Mouse (Mus musculus) urinary bladder, postnatal 14 days (tissue): ENCODE measurements around the gene Ldb3.

Experiments used
- DNase-seq: peaks from one replicate; pipeline ENCODE4 v3.0.0; 2021; ENCODE audit warnings: low spot score

Gene Ldb3

DNA sequence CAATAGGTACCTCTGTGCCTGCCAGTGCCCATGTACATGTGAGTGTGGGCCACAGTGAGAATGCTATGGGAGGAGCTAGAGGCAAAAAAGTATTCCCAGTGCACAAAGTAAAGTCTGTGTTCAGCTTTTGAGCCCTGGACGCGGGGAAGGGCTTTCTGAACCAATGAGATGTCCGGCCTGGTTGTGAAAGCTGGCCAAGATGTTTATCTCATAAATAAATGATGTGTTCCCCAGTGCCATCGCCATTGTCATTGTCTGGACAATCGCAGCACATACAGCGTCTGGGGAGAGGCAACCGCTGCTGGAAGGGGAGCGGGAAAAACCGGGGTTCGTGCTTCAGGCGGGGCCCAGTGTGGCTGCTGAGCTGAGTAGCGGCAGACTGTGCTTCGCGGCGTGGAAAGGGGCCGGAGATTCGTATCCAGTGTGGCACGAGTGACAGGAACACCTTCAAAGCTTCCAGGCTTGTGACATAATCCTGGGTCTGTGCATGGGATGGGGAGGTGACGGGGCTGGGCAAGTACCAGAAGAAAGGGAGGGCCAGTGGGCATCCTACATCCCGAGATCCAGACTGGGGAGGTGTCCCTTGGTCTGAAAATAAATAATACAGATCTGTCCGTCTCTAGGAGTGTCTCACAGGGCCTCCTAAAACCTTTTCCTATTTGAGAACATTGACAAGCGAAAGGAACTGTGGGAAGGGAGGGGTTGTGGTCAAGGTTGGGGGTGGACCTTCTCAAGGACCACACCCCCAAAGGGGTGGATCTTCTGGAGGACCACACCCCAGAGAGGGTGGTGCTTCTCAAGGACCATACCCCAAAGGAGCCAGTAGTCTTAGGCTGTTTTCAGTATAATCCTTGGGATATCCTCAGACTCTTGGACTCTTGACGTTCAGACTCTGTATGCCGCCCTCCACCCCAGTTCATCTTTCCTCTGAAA, 2.5 kb upstream of the Ldb3 start:
- DNase-seq, result no peak

DNA sequence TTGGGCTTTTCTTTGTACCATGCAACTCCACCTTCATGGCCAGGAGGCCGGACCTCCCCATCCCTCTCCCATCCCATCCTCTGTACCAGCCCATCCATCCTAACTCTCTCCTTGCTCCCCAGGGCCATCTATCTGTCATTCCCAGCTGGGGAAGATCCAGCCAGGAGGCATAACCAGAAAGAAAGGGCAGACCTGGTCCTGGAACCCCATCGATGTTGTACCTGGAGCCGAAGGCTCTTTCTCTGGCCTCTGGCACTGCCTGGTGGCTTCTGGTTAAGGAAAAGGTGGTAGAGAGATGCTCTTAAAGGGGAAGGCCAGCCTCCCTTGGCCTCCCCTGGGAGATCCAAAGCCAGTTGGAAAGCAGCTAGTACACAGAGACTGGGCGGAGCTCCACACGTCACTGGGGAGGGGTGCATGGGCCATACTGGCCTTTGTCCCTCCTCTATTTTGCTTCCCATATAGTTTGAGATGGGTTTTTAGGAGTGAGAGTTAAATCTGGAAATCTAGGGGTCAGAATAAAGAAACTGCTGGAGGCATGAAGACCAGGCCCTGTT, 1.6 kb upstream of the Ldb3 start:
- DNase-seq, result no peak

DNA sequence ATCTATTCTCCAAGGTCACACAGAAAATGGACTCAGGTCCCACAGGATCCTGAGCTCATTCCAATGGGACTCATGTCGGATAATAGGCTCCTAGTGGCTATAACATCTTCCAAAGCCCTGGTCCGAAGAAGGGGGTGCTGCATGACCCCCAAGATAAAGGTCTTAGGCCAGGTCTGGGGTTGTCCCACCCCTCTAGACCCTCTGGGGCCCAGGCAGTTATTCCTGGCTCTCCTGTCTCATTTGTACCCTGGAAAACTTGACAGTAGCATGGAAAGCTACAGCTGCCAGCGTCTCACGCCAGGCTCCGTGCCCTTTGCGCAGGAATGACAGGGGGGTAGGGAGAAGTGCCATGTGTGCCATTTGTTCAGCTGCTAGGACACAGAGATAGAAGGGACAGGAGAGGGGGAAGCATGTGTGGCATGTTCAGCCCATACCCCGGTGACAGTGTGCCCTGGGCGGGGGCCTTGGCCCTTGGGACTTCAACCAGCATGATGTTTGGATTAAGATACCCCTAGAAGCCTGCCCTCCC, 767 bp upstream of the Ldb3 start:
- no peak for DNase-seq

DNA sequence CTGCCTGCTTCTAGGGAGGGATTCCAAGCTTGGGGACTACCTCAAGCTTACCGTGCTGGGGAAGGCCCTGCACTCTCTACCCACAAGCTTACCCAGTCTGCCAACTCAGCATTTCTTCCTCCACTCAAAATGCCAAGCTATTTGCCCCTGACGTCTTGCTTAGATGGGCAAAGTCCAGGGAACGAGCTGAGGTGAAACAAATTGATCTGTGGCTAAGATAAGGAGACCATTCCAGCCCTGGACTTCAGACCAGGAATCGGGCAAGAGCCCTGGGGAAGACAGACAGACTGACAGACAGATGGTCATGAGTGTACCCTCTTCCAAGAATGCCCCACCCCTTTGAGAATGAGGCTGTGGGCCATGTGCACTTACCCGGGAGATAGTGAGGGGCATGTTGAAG, 477 bp downstream of the Ldb3 start:
- DNase-seq, result no peak

DNA sequence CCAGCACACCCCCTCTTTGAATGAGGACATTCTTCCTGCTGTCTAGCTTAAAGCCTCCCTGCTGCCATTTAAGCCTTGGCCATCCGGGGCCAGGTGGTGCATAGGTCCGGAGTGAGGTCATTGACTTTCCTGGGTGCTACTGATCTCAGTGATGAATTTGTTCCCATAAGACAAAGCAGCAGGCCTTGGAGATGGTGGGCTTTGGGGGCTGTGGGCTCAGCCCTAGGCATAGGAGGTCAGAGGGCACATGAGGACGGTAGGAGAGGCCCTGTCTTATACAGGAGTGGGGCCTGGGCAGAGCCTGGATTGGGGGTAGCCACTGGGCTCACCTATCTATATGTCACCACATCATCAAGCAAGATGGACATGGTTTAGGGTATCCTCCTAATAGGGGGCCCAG, 1.6 kb downstream of the Ldb3 start:
- no peak for DNase-seq

DNA sequence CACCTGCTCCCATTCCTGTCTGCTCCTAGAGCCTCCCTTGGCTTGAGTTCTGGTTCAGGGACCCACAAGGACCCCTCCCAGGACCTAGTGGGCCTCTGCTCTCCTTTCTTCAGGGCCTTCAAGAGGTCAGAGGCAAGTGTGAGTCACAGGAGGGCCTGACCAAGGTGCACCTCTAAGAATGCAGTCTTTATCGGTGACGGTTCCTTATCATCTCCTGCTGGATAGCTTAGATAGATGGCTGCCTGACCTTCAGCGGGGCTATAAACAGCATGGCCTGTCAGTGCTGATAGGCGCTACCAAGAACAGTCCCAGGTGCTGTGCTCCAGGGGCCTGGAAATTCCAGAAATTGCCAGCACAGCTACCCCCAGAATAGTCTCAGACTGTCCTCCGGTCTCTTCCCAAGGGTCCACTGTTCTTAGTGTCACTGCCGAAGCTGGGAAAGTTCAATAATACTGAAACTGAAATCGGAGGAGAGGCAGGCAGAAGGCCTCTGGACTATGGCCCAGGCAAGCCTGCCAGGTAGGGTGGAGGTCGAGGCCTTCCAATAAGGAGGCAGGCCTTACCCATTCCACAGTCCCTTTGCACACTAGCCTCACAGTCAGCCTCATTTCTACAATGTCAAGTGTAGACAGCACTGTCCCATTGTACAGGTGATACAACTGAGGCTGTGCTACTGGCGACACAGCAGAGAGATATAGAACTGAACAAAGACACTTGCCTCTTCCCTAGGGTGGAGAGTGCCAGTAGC, 3.0 kb downstream of the Ldb3 start:
- no peak for DNase-seq

DNA sequence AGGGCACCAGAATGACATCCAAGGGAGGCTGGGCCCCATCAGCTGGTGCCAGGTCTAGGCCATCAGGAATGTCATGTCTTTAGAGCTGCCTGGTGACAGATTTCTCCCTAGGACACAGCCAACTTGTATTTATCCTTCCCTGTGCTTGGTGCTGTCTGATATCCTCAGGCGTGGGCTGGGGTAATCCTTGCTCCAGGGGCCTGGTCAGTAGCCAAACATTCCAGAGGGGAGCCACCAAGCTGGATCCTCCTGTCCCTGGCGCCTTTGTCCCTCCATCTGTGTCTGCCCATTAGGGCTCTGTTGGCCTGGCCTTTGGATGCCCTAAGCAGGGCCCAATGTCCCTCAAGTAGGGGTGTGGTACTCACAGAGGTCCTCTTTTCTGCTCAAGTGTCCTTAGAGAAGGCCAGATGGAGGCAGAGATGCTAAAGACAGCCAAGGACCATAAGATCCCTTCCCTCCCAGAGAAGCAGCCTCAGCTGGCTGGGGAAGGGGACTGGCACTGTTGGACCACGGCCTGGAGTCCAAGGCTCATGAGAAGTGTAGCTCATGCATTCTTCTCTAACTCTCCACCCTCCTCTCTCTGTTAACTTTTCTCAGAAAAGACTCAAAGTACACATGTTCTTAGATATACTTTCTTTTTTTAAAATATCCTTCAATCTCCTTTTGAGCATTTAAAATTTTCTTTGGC, 5.6 kb downstream of the Ldb3 start:
- DNase-seq, result no peak

DNA sequence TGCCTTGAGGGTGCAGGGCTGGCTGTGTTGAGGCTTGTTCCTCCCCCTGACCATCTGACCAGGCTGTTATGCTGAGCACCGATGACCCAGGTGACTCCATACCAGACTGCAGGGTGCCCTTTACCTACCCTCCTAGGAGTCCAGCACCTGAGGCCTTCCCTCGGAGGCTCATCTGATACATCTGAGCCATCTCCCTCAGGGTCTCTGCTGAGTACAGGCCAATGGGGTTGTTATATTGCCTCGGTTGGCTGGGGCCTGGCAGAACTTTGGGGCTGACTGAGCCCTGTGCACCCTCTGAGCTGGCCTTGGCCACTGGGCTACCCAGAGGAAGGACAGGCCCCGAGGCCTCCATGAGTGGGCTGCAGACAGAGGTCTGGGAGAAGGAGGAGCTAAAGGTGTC, 11.6 kb downstream of the Ldb3 start:
- DNase-seq, result no peak

DNA sequence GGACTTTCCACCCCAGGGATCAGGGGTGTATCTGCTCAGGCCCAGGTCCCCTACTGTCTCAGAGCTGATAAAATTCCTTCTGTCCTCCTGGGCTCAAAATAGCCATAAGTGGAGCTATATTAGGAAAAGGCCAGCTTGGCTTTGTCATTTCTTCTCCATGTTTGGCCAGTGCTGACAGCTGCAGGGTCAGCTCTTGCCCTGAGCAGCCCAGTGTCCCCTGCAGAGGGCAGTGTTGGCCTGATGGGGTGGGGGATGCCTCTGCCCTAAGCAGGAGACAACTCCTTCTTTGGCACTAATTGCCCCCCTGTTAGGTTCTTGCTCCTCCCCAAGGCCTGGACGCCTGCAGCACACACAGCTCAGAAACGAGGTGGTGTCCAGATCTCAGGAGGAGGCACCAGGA, 14.4 kb downstream of the Ldb3 start:
- peak; percentile 46 for DNase-seq

DNA sequence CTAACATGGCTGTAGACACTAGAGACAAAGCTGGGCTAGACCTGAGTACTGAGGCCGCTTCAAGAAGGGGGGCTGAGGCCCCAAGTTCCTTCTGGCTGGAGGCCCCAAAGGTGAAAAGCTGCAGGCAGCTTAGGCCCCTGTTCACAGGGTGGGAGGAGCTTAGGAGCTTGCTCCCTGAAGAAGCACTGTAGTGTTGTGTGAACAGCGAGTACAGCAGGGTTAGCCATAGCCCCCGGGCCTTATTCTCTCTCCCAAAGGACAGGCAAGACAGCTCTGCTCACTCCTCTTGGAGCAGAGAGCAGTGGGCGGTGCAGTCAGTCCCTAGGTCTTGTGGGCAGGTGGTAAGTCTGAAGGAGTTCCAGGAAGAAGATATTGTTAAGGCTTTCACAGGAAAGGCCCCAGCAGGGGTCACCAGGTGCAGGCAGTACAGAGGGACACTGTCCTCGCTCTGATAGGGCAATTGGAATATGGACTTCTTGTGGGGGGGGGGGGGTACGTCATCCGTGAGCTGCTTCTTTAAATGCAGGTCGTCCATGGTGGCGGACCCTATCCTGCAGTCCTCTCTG, 15.1 kb downstream of the Ldb3 start:
- DNase-seq, result no peak

DNA sequence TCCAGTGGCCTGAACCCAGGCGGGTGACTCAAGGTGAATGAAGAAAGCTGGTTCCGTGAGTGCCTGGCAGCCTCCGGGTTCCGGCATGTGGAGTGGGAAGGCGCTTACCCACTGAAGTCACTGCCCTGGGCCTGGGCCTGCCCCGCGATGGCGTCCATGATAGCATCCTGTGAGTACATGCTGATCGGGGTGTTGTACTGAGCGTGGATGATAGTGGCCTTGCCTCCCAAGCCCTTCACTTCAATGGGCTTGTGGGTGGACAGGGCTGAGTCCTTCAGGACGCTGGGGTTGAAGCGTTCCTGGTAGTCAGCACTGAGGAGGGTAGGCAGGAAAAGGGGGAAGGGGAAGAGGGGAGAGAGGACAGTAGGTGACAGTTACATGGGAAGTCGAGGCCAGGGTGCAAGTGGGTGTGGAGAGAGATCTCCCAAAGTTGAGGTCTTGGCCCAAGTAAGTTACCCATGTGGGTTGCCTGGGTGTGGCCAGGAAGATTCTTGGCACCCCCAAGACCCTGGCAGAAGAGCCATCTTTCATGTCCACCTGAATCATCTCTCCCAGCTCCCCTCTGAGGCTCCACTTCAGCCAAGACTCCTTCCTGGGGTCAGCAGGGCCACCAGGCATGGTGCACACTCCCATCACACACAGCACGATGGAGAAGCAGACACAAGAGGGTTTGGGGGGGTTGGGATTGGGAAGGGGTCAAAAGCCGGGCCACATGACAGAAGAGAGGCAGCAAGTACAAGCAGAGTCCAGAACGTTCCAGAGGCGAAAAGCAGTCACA, 16.7 kb downstream of the Ldb3 start:
- DNase-seq, result no peak

DNA sequence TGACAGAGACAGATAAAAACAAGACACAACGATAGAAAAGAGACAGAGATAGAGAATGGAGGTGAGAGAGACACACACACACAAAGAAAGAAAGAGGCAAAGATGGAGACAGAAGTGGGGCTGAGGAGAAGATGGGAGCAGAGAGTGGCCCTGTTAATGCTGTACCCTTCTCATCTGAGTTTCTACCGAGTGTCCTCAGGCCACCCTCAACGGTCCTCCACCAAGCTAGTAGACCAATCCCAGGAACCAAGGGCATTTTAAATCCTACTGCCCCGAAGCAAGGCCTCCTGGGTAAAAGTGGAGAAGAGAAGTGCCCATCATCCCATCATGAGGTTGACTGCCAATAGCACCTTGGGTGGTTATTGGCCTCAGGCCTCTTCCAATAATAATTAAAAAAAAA, 17.6 kb downstream of the Ldb3 start:
- DNase-seq, result no peak

DNA sequence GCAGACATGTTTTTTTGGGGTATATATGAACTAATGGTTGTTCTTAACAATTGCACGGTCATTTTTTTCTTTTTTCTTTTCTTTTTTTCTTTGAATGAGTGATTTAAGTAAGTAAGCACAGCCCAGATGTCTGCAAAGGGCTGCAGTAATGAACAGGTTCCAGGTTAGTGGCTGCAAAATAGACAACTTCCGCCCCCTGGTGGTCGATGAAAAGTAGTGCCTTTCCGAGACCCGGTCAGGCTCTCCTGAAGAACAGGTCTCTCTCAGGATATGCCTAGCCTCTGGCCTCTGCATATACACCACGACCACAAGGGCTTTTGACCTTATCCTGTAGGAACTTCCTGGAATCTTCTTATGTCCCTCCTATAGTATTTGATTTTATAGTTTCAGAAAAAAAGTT, 18.2 kb downstream of the Ldb3 start:
- DNase-seq, result peak; percentile 83

DNA sequence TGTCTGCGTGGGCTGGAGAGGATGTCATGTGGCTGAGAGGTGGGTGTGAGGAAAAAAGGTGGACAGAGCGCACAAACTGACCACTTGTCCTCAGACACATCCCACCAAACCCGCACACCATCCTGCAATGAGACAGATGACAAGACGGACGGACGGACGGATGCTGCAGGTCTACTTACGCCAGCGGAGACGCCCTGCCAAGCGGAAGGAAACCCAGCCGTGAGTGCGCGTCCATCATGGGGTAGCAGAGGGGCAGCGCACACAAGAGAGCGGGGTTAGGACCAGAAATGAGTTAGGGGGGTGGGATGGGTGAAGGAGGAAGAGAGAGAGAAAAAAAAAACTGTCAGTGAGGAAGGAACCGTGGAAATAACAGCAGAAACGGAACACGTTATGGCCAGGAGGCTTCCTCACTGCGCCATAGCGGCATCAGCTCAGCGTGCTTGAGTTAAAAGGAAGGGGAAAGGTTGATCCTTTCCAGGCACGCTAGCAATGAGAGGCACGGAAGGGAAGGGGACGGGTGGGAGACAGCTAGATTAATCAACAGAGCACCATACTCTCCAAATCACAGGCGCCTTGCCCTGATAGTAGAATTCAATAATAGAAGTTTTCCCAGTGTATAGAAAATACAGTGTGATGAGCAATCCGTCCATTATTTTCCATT, 18.8 kb downstream of the Ldb3 start:
- no peak for DNase-seq

DNA sequence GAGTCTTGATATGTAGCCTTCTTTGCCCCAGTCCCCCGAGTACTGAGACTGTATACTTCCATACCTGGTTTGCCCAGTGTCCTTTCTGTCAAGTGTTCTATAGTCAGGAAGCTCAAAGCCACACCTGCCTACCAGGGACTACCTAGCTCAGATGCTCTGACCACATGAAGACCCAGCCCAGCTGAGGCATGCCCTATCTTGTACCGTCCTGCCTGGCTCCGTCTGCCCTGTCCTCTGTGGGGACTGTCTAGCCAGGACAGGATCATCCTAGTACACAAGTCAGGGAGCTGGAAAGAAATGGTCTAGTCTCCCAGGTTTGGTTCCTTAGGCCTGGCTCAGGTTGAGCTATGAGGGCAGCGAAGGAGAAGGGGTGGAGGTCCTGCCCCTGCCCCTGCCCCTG, 19.9 kb downstream of the Ldb3 start:
- no peak for DNase-seq

DNA sequence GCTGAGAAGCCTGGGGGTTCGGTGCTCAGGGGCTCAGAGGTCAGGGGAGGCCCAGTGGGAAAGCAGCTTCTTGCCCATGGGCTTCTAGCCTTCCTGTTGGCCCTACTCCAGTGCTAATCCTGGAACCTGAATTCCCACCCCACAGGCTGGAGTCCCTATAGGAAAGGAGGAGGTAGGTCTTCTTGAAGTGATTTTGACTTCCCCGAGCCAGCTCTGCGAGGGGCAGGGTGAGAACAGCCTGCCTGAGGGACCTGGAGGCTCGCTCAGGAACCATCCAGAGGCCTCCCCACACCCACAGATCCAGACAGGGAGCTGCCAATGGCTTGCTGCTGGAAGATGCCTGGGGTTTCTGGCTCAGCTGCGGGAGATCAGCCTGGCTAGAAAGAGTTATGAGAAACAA, 20.8 kb downstream of the Ldb3 start:
- no peak for DNase-seq

DNA sequence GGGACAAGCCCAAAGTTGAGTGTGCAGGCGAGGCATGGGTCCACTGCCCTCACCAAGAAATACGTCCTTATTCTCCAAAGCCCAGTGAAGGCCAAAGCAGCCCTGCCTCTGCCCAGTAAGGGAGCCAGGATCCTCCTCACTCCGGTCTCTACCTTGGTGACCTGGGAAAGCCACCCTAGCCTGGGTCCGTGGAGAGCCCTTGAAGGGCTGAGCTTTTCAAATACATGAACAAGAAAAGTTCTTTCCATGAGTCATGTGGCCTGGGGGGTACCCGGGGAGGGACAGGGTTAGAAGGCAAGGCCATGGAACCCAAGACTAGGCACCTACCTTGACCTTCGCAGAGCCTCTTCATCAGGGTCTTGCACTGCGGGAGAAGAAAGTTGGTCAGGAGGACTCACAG, 22.0 kb downstream of the Ldb3 start:
- no peak for DNase-seq

DNA sequence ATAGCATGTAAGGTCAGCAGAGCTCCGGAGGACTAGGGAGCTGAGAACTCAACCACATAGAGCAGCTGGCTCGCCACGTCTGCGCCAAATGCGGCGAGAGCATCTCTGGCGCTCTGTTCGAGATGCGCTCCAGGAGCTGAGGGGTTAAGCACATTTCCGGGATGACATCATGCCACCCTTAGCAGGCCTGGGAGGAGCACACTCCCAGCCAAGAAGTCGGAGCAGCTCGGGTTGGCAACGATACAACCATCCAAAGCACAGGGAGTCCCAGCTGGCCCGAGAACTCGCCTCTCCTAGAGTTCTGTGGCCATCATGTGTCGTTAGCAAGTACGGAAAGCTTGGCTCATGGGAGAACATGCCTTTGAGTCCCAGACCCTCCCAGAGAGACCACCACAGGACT, 22.8 kb downstream of the Ldb3 start:
- peak; percentile 62 for DNase-seq

DNA sequence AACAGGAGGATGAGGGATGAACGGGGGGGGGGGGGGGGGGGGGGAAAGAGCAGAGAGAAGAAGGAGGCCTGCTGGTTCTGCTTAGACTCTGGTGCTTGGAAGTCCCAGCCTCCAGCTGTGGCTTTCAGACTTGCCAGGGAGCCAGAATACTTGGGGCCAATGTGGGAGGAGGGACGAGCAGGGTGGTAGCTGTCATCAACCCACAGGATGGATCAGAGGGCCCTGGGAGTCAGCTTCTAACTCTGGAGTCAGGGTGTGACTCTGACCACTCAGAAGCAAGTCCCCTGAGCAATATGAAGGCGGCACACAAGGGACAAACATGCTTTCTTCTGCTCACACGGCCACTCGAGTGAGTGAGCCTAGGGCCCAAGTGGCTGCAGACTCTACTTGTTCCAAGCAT, 23.8 kb downstream of the Ldb3 start:
- DNase-seq, result peak; percentile 45

DNA sequence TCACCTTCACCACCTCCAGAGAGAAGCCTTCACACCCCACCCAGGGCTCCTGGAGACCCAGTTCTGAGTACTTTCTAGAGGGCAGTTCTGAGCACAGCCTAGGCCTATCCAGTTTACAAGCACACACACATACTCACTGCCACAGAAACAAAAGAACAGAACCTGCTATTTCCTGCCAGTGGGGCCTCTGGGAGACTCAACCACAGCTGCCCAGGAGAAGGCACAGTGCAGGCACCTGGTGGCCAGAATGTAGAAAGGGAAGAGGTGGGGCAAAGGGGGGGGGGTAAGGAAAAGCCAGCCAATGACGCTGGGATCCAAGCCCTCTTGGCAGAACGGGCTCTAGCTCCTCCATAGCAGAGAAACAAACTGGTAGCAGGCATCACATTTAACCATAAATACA, 26.1 kb downstream of the Ldb3 start:
- no peak for DNase-seq

DNA sequence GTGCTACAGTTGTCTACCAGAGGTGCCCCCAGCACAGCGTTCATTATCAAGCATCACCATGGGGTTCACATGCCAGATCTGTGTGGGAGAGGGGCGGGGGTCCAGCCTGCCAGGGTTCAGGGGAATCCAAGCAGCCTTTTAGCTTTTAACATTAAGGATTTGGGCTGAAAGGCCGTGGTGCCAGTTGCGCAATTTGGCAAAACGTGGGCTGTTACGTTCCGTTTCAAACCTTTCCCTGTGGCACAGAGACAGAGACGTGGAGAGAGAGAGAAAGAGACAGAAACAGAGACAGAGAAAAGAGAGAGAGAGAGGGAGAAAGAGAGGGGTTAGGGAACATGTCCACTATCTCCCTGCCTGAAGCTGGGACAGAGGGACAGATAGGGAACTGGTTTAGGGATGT, 26.8 kb downstream of the Ldb3 start:
- no peak for DNase-seq
